Mouse (Mus musculus) CH12.LX (cell line): ENCODE results near the gene Il27ra. TPM values are rescaled to one million over a fixed set of nuclear protein-coding genes. Genes with fewer than 3 reads are reported as not detected.
A peak's percentile ranks its signal among the peaks of the same experiment; 100 is the strongest.

Experiments
- DNase-seq: peaks from one replicate; pipeline ENCODE4 v3.0.0-alpha.2; 2013; ENCODE audit errors: extremely low read depth
- H3K27ac ChIP-seq: 2 replicates; pipeline ENCODE4 v1.5.1; 2012; ENCODE audit warnings: low read depth, mild to moderate bottlenecking, control low read depth, moderate library complexity; ENCODE audit not compliant: insufficient read depth
- H3K27me3 ChIP-seq: replicated peaks from 2 replicates; pipeline ENCODE3; 2012; ENCODE audit warnings: inconsistent platforms
- H3K36me3 ChIP-seq, 2 experiments: replicated peaks in 1 of 2; 2 replicates each; pipeline versions ENCODE3 to v1.6.1; 2012; ENCODE audit warnings: inconsistent platforms in 1 of 2, low read length in 1 of 2, mild to moderate bottlenecking in 1 of 2, mixed read lengths in 1 of 2, moderate library complexity in 1 of 2; ENCODE audit not compliant: control insufficient read depth in 1 of 2, insufficient read depth in 1 of 2
- H3K4me1 ChIP-seq, 2 experiments: 2 replicates each; pipeline ENCODE4 v1.6.1; 2012; ENCODE audit warnings: inconsistent platforms in 1 of 2, moderate library complexity in 1 of 2; ENCODE audit not compliant: insufficient read depth in 2 of 2, control insufficient read depth in 1 of 2
- H3K4me2 ChIP-seq: 2 replicates; pipeline ENCODE4 v1.6.1; 2012; ENCODE audit warnings: low read depth, mild to moderate bottlenecking, control low read depth; ENCODE audit not compliant: poor library complexity, insufficient read depth, severe bottlenecking
- H3K4me3 ChIP-seq, 3 experiments: fragments of 150-350 bp in 1 of 3; sonication (generic) in 1 of 3; replicated peaks in 1 of 3; 2 replicates each; pipeline versions ENCODE3 to v1.5.1; 2011 to 2012; ENCODE audit warnings: low read depth in 2 of 3, low read length in 2 of 3, mild to moderate bottlenecking in 2 of 3, moderate library complexity in 2 of 3, control low read depth in 1 of 3, improper control_type of control experiment in 1 of 3, inconsistent platforms in 1 of 3, mixed read lengths in 1 of 3; ENCODE audit not compliant: poor library complexity in 1 of 3
- H3K79me2 ChIP-seq: replicated peaks from 2 replicates; pipeline ENCODE4 v1.6.1; 2012; ENCODE audit warnings: mild to moderate bottlenecking, moderate library complexity; ENCODE audit not compliant: control insufficient read depth, poor library complexity, insufficient read depth, severe bottlenecking; ENCODE audit errors: extremely low read depth
- H3K9ac ChIP-seq: 2 replicates; pipeline ENCODE4 v1.6.1; 2012; ENCODE audit warnings: low read depth, mild to moderate bottlenecking, control low read depth, moderate library complexity; ENCODE audit not compliant: insufficient read depth
- H3K9me3 ChIP-seq: replicated peaks from 2 replicates; pipeline ENCODE3; 2012; ENCODE audit warnings: low read length, inconsistent platforms, mixed read lengths
- CTCF ChIP-seq, 2 experiments: IDR thresholded peaks in 1 of 2; conservative IDR thresholded peaks in 1 of 2; 2 replicates each; pipeline ENCODE4 v1.5.1; 2011 to 2012; ENCODE audit warnings: low read depth in 2 of 2, low read length in 2 of 2, improper control_type of control experiment in 1 of 2, inconsistent platforms in 1 of 2, mild to moderate bottlenecking in 1 of 2, moderate library complexity in 1 of 2
- ELF1 ChIP-seq: IDR thresholded peaks from 2 replicates; pipeline ENCODE4 v1.6.1; 2014; ENCODE audit warnings: low read depth, mild to moderate bottlenecking, inconsistent platforms, low read length, improper control_type of control experiment
- EP300 ChIP-seq: IDR thresholded peaks from 2 replicates; pipeline ENCODE4 v1.6.1; 2011; ENCODE audit warnings: low read length, improper control_type of control experiment
- GABPA ChIP-seq: IDR thresholded peaks from 2 replicates; pipeline ENCODE4 v1.6.1; 2012; ENCODE audit warnings: low read depth, low read length, improper control_type of control experiment, inconsistent platforms; ENCODE audit not compliant: insufficient replicate concordance
- HCFC1 ChIP-seq: IDR thresholded peaks from 2 replicates; pipeline ENCODE4 v1.6.1; 2012; ENCODE audit warnings: low read depth, mild to moderate bottlenecking, inconsistent platforms, low read length, improper control_type of control experiment
- MEF2A ChIP-seq: IDR thresholded peaks from 2 replicates; pipeline ENCODE4 v1.6.1; 2014; ENCODE audit warnings: low read depth, mild to moderate bottlenecking, inconsistent platforms, low read length, improper control_type of control experiment, borderline replicate concordance
- POLR2A ChIP-seq: IDR thresholded peaks from 2 replicates; pipeline ENCODE4 v1.6.1; 2011; ENCODE audit warnings: low read depth, mild to moderate bottlenecking, improper control_type of control experiment, low read length
- ZMIZ1 ChIP-seq: IDR thresholded peaks from 2 replicates; pipeline ENCODE4 v1.6.1; 2012; ENCODE audit warnings: low read depth, mild to moderate bottlenecking, inconsistent platforms, low read length, improper control_type of control experiment
- dilution Hi-C: fragments of 300-500 bp; cut with MboI; formaldehyde crosslinking; loops from 2 replicates; pipeline ENCODE4 v1.14.3; 2020; ENCODE audit warnings: low sequenced_read_pairs; ENCODE audit not compliant: extremely low pct_unique_long_range_greater_than_20kb, extremely low pct_ligation_motif_present
- in situ Hi-C: fragments of 300-500 bp; cut with MboI; formaldehyde crosslinking; loops from 3 replicates; pipeline ENCODE4 v1.14.3; 2019; ENCODE audit warnings: low sequenced_read_pairs, low pct_ligation_motif_present, low pct_unique_long_range_greater_than_20kb, mixed read lengths
- polyA plus RNA-seq: library from polyadenylated mRNA; unstranded; fragments of >175 nt; gene quantifications from 2 replicates; pipeline ENCODE4 v1.2.1, GENCODE M21; 2012; ENCODE audit warnings: low read depth; ENCODE audit not compliant: insufficient read length
- total RNA-seq, 2 experiments: library from RNA; depleted of rRNA; stranded (reverse); fragments of 300-350 nt in 1 of 2; fragments of >200 nt in 1 of 2; gene quantifications; 2 replicates each; pipeline ENCODE4 v1.2.3; 2012 to 2014

Gene Il27ra
- total and polyA plus RNA-seq, 3 experiments, result 1.4 to 2.4 (median 2.3) TPM

GRCm38 (mm10) chr8:83981533-83981932 lies 60.9 kb downstream of the Il27ra start:
- in situ Hi-C loops (no loop called here), dilution Hi-C loops (no loop called here)
- Histone ChIP-seq H3K36me3 (peaks cover 25 to 58% of the 10 kb centered on the region in 2 experiments), H3K4me3 (no peak overlapping the region), H3K27ac (no peak overlapping the region), H3K4me1 (peaks cover 2 to 40% of the 10 kb centered on the region in 2 experiments; a peak in 3 of 4 replicates), H3K27me3 (no peaks in the 10 kb centered on the region), H3K9me3 (no peaks in the 10 kb centered on the region), H3K79me2 (no peaks in the 10 kb centered on the region), H3K9ac (no peak overlapping the region), H3K4me2 (no peak overlapping the region)
- DNase-seq, result no peak
- TF ChIP-seq HCFC1 (no peak), MEF2A (no peak)
- TF ChIP-seq, all 38 proteins: peak for 0

GRCm38 (mm10) chr8:83980845-83981244 lies 61.5 kb downstream of the Il27ra start:
- Histone ChIP-seq H3K79me2 (no peaks in the 10 kb centered on the region), H3K4me3 (no peak overlapping the region), H3K9me3 (no peaks in the 10 kb centered on the region), H3K27me3 (no peaks in the 10 kb centered on the region), H3K4me2 (no peak overlapping the region), H3K4me1 (peaks cover 2 to 37% of the 10 kb centered on the region in 2 experiments; a peak in 3 of 4 replicates), H3K9ac (no peak overlapping the region)
- DNase-seq, result no peak
- TF ChIP-seq EP300 (no peak), ELF1 (no peak), POLR2A (no peak), ZMIZ1 (no peak), GABPA (no peak), CTCF (conservative IDR thresholded peaks at IDR 0.05 in 1 of 2, IDR thresholded peaks at IDR 0.05 in 1 of 2; ENCODE audit: low read depth in 2 of 2, low read length in 2 of 2) (peak in 1 of 2 experiments; percentile 11; a peak in 1 of 4 replicates)
- TF ChIP-seq, all 38 proteins: peak for 1
- Histone ChIP-seq H3K27ac (no peak overlapping the region), H3K36me3 (peaks cover 25 to 52% of the 10 kb centered on the region in 2 experiments)
- in situ Hi-C loops (no loop called here), dilution Hi-C loops (no loop called here)

Other genes with a start within 250 kb of the Il27ra start
- 12.5 and 14.8 TPM in 2 replicates for gene Adgrl1, start 142.5 kb downstream of the Il27ra start, total RNA-seq (2012; rRNA removed)
- gene Adgrl1, start 142.5 kb downstream of the Il27ra start, total RNA-seq (2014; rRNA removed), result 3.5 and 4.4 TPM in 2 replicates
- 9.7 and 14.5 TPM in 2 replicates for gene Adgrl1, start 142.5 kb downstream of the Il27ra start, polyA plus RNA-seq
- gene Gm10644, start 87.4 kb downstream of the Il27ra start, total RNA-seq (2012; rRNA removed), result 1.1 and 1.7 TPM in 2 replicates
- gene Gm10644, start 87.4 kb downstream of the Il27ra start, total RNA-seq (2014; rRNA removed), result 0.58 TPM in 2 replicates
- 0.44 and 0.72 TPM in 2 replicates for gene Gm10644, start 87.4 kb downstream of the Il27ra start, polyA plus RNA-seq
- gene Asf1b, start 87.1 kb downstream of the Il27ra start, total RNA-seq (2012; rRNA removed), result 71.1 and 94.5 TPM in 2 replicates
- 58.9 and 62.2 TPM in 2 replicates for gene Asf1b, start 87.1 kb downstream of the Il27ra start, total RNA-seq (2014; rRNA removed)
- 86.3 and 101 TPM in 2 replicates for gene Asf1b, start 87.1 kb downstream of the Il27ra start, polyA plus RNA-seq
- gene Prkaca, start 69.6 kb downstream of the Il27ra start, total RNA-seq (2012; rRNA removed), result 16.9 and 18.5 TPM in 2 replicates
- 14.0 and 14.7 TPM in 2 replicates for gene Prkaca, start 69.6 kb downstream of the Il27ra start, total RNA-seq (2014; rRNA removed)
- 23.4 and 27.3 TPM in 2 replicates for gene Prkaca, start 69.6 kb downstream of the Il27ra start, polyA plus RNA-seq
- gene Samd1, start 44.9 kb downstream of the Il27ra start, total RNA-seq (2012; rRNA removed), result 54.5 and 62.6 TPM in 2 replicates
- gene Samd1, start 44.9 kb downstream of the Il27ra start, total RNA-seq (2014; rRNA removed), result 37.4 and 42.3 TPM in 2 replicates
- 38.9 and 42.1 TPM in 2 replicates for gene Samd1, start 44.9 kb downstream of the Il27ra start, polyA plus RNA-seq
- gene 1700067K01Rik, start 41.1 kb downstream of the Il27ra start, total RNA-seq (2012; rRNA removed), result 0.38 and 0.80 TPM in 2 replicates
- not detected in 2 replicates for gene 1700067K01Rik, start 41.1 kb downstream of the Il27ra start, total RNA-seq (2014; rRNA removed)
- 0.55 and 0.67 TPM in 2 replicates for gene 1700067K01Rik, start 41.1 kb downstream of the Il27ra start, polyA plus RNA-seq
- not detected in 2 replicates for gene 2210011C24Rik, start 30.4 kb downstream of the Il27ra start, total RNA-seq (2012; rRNA removed)
- not detected in 2 replicates for gene 2210011C24Rik, start 30.4 kb downstream of the Il27ra start, total RNA-seq (2014; rRNA removed)
- gene 2210011C24Rik, start 30.4 kb downstream of the Il27ra start, polyA plus RNA-seq, result not detected in 2 replicates
- 0.13 TPM in 2 replicates for gene Palm3, start 21.1 kb downstream of the Il27ra start, total RNA-seq (2012; rRNA removed)
- gene Palm3, start 21.1 kb downstream of the Il27ra start, total RNA-seq (2014; rRNA removed), result 0.12 and 0.16 TPM in 2 replicates
- gene Palm3, start 21.1 kb downstream of the Il27ra start, polyA plus RNA-seq, result 0.44 and 0.77 TPM in 2 replicates
- gene Rln3, start 2.4 kb upstream of the Il27ra start, total RNA-seq (2012; rRNA removed), result not detected in 2 replicates
- not detected in 2 replicates for gene Rln3, start 2.4 kb upstream of the Il27ra start, total RNA-seq (2014; rRNA removed)
- not detected in 2 replicates for gene Rln3, start 2.4 kb upstream of the Il27ra start, polyA plus RNA-seq
- gene Gm10643, start 22.5 kb upstream of the Il27ra start, total RNA-seq (2012; rRNA removed), result 0.55 and 0.76 TPM in 2 replicates
- gene Gm10643, start 22.5 kb upstream of the Il27ra start, total RNA-seq (2014; rRNA removed), result 0.39 and 0.42 TPM in 2 replicates
- gene Gm10643, start 22.5 kb upstream of the Il27ra start, polyA plus RNA-seq, result 0.14 TPM in 1 of 2 replicates, not detected in the other
- 9.9 and 10.8 TPM in 2 replicates for gene Rfx1, start 24.2 kb upstream of the Il27ra start, total RNA-seq (2012; rRNA removed)
- gene Rfx1, start 24.2 kb upstream of the Il27ra start, total RNA-seq (2014; rRNA removed), result 3.2 and 3.5 TPM in 2 replicates
- gene Rfx1, start 24.2 kb upstream of the Il27ra start, polyA plus RNA-seq, result 10.7 and 13.1 TPM in 2 replicates
- gene Dcaf15, start 62.2 kb upstream of the Il27ra start, total RNA-seq (2012; rRNA removed), result 44.3 and 47.9 TPM in 2 replicates
- gene Dcaf15, start 62.2 kb upstream of the Il27ra start, total RNA-seq (2014; rRNA removed), result 38.5 and 39.3 TPM in 2 replicates
- gene Dcaf15, start 62.2 kb upstream of the Il27ra start, polyA plus RNA-seq, result 48.3 and 50.7 TPM in 2 replicates
- 0.92 and 0.98 TPM in 2 replicates for gene Podnl1, start 83.4 kb upstream of the Il27ra start, total RNA-seq (2012; rRNA removed)
- 1.8 and 2.0 TPM in 2 replicates for gene Podnl1, start 83.4 kb upstream of the Il27ra start, total RNA-seq (2014; rRNA removed)
- 2.8 TPM in 2 replicates for gene Podnl1, start 83.4 kb upstream of the Il27ra start, polyA plus RNA-seq
- gene Cc2d1a, start 105.3 kb upstream of the Il27ra start, total RNA-seq (2012; rRNA removed), result 7.8 and 8.2 TPM in 2 replicates
- 2.5 and 2.8 TPM in 2 replicates for gene Cc2d1a, start 105.3 kb upstream of the Il27ra start, total RNA-seq (2014; rRNA removed)
- gene Cc2d1a, start 105.3 kb upstream of the Il27ra start, polyA plus RNA-seq, result 10.5 and 11.4 TPM in 2 replicates
- 0.04 TPM in 1 of 2 replicates, not detected in the other for gene 4930432K21Rik, start 105.4 kb upstream of the Il27ra start, total RNA-seq (2012; rRNA removed)
- gene 4930432K21Rik, start 105.4 kb upstream of the Il27ra start, total RNA-seq (2014; rRNA removed), result 0.09 TPM in 1 of 2 replicates, not detected in the other
- gene 4930432K21Rik, start 105.4 kb upstream of the Il27ra start, polyA plus RNA-seq, result not detected in 2 replicates
- gene Nanos3, start 142.6 kb upstream of the Il27ra start, total RNA-seq (2012; rRNA removed), result not detected in 2 replicates
- gene Nanos3, start 142.6 kb upstream of the Il27ra start, total RNA-seq (2014; rRNA removed), result not detected in 2 replicates
- not detected in 2 replicates for gene Nanos3, start 142.6 kb upstream of the Il27ra start, polyA plus RNA-seq
- 6.3 and 9.7 TPM in 2 replicates for gene Zswim4, start 194.5 kb upstream of the Il27ra start, total RNA-seq (2012; rRNA removed)
- 4.7 and 4.9 TPM in 2 replicates for gene Zswim4, start 194.5 kb upstream of the Il27ra start, total RNA-seq (2014; rRNA removed)
- gene Zswim4, start 194.5 kb upstream of the Il27ra start, polyA plus RNA-seq, result 6.5 and 9.1 TPM in 2 replicates
- 225 and 266 TPM in 2 replicates for gene D8Ertd738e, start 207.1 kb upstream of the Il27ra start, total RNA-seq (2012; rRNA removed)
- 213 and 228 TPM in 2 replicates for gene D8Ertd738e, start 207.1 kb upstream of the Il27ra start, total RNA-seq (2014; rRNA removed)
- 217 and 262 TPM in 2 replicates for gene D8Ertd738e, start 207.1 kb upstream of the Il27ra start, polyA plus RNA-seq
- gene Mri1, start 214.7 kb upstream of the Il27ra start, total RNA-seq (2012; rRNA removed), result 51.6 and 58.6 TPM in 2 replicates
- gene Mri1, start 214.7 kb upstream of the Il27ra start, total RNA-seq (2014; rRNA removed), result 79.7 and 102 TPM in 2 replicates
- 62.1 and 70.8 TPM in 2 replicates for gene Mri1, start 214.7 kb upstream of the Il27ra start, polyA plus RNA-seq
- 7.8 and 13.2 TPM in 2 replicates for gene Ccdc130, start 227.8 kb upstream of the Il27ra start, total RNA-seq (2012; rRNA removed)
- gene Ccdc130, start 227.8 kb upstream of the Il27ra start, total RNA-seq (2014; rRNA removed), result 5.7 and 6.0 TPM in 2 replicates
- gene Ccdc130, start 227.8 kb upstream of the Il27ra start, polyA plus RNA-seq, result 10.7 and 13.0 TPM in 2 replicates